Mouse (Mus musculus) olfactory bulb, adult 2 months (tissue): ENCODE measurements around the gene 1700008O03Rik.

Source experiments
- CTCF ChIP-seq: fragments of 200-500 bp; IDR thresholded peaks from 2 replicates; pipeline ENCODE4 v1.5.1; 2012; ENCODE audit warnings: low read depth, mild to moderate bottlenecking, low read length, moderate library complexity; ENCODE audit not compliant: insufficient read depth
- POLR2A ChIP-seq: fragments of 200-500 bp; IDR thresholded peaks from 2 replicates; pipeline ENCODE4 v1.6.1; 2012; ENCODE audit warnings: mild to moderate bottlenecking, low read depth, low read length, moderate library complexity; ENCODE audit not compliant: insufficient read depth

DNA sequence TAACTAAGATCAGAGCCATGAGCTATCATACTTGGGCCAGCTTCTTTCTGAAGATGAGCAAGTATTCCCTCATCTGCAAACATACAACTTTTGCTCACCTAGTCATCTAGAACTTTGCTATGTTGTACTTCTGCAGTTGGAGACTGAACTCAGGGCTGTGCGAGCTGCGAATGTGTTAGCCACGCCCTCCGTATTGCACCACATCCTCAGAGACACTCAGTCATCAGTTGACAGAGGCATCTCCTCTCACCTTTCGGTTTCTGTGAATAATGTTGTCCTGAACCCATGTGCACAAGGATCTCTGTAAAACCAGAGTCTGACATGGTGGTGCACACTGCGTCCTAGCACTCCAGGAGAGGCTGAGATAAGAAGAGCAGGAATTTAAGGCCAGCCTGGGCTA, 16.1 kb upstream of the 1700008O03Rik start:
- no peak for TF ChIP-seq CTCF
- TF ChIP-seq POLR2A: no peak
